Mouse (Mus musculus) MEL (cell line): ENCODE measurements around the gene Tbxa2r. TPM values are rescaled to one million over a fixed set of nuclear protein-coding genes. Genes with fewer than 3 reads are reported as not detected.

ENCODE experiments used
- DNase-seq: peaks from one replicate; pipeline ENCODE4 v3.0.0; 2011; ENCODE audit warnings: low read depth, low spot score
- H3K27ac ChIP-seq: 2 replicates; pipeline ENCODE4 v1.5.1; 2012; ENCODE audit warnings: low read depth, mild to moderate bottlenecking, control low read depth, low read length, moderate library complexity; ENCODE audit not compliant: control insufficient read depth
- H3K27me3 ChIP-seq, 2 experiments: fragments of 150-350 bp in 1 of 2; sonication (generic) in 1 of 2; 2 replicates each; pipeline ENCODE4 v1.6.1; 2012; ENCODE audit warnings: low read length in 2 of 2, mild to moderate bottlenecking in 2 of 2, improper control_type of control experiment in 1 of 2, moderate library complexity in 1 of 2; ENCODE audit not compliant: insufficient read depth in 2 of 2, control insufficient read depth in 1 of 2
- H3K36me3 ChIP-seq, 2 experiments: 2 replicates each; pipeline ENCODE4 v1.6.1; 2012 to 2014; ENCODE audit warnings: low read length in 2 of 2, improper control_type of control experiment in 1 of 2, inconsistent platforms in 1 of 2, mild to moderate bottlenecking in 1 of 2; ENCODE audit not compliant: insufficient read depth in 2 of 2, control insufficient read depth in 1 of 2
- H3K4me1 ChIP-seq, 2 experiments: fragments of 150-350 bp in 1 of 2; sonication (generic) in 1 of 2; 2 replicates each; pipeline ENCODE4 v1.6.1; 2012; ENCODE audit warnings: low read length in 2 of 2, improper control_type of control experiment in 1 of 2, mild to moderate bottlenecking in 1 of 2; ENCODE audit not compliant: insufficient read depth in 2 of 2, control insufficient read depth in 1 of 2
- H3K4me3 ChIP-seq, 2 experiments: fragments of 150-350 bp in 1 of 2; sonication (generic) in 1 of 2; 2 replicates each; pipeline ENCODE4 v1.5.1; 2012; ENCODE audit warnings: low read depth in 2 of 2, low read length in 2 of 2, mild to moderate bottlenecking in 2 of 2, moderate library complexity in 2 of 2, control low read depth in 1 of 2, improper control_type of control experiment in 1 of 2; ENCODE audit not compliant: control insufficient read depth in 1 of 2, insufficient read depth in 1 of 2
- H3K79me2 ChIP-seq: 2 replicates; pipeline ENCODE4 v1.6.1; 2012; ENCODE audit warnings: mild to moderate bottlenecking, low read length, moderate library complexity; ENCODE audit not compliant: control insufficient read depth, poor library complexity, insufficient read depth
- H3K9ac ChIP-seq: 2 replicates; pipeline ENCODE4 v1.6.1; 2012; ENCODE audit warnings: low read depth, mild to moderate bottlenecking, control low read depth, low read length, moderate library complexity; ENCODE audit not compliant: control insufficient read depth, poor library complexity, severe bottlenecking
- H3K9me3 ChIP-seq: fragments of 150-350 bp; sonication (generic); replicated peaks from 2 replicates; pipeline ENCODE4 v1.6.1; 2012; ENCODE audit warnings: mild to moderate bottlenecking, low read length, improper control_type of control experiment, moderate library complexity; ENCODE audit not compliant: insufficient read depth
- BHLHE40 ChIP-seq: IDR thresholded peaks from 2 replicates; pipeline ENCODE4 v1.6.1; 2012; ENCODE audit warnings: low read depth, mild to moderate bottlenecking, inconsistent platforms, low read length, improper control_type of control experiment, borderline replicate concordance
- CHD1 ChIP-seq: IDR thresholded peaks from 2 replicates; pipeline ENCODE4 v1.6.1; 2012; ENCODE audit warnings: low read depth, mild to moderate bottlenecking, inconsistent platforms, low read length, improper control_type of control experiment
- E2F4 ChIP-seq: IDR thresholded peaks from 2 replicates; pipeline ENCODE4 v1.6.1; 2011; ENCODE audit warnings: low read depth, low read length, improper control_type of control experiment, borderline replicate concordance
- ETS1 ChIP-seq: IDR thresholded peaks from 2 replicates; pipeline ENCODE4 v1.6.1; 2012; ENCODE audit warnings: low read depth, mild to moderate bottlenecking, inconsistent platforms, low read length, improper control_type of control experiment, moderate library complexity
- KAT2A ChIP-seq: conservative IDR thresholded peaks from 2 replicates; pipeline ENCODE4 v1.6.1; 2012; ENCODE audit warnings: low read depth, low read length, improper control_type of control experiment, inconsistent platforms
- MAFK ChIP-seq: IDR thresholded peaks from 2 replicates; pipeline ENCODE4 v1.6.1; 2011; ENCODE audit warnings: low read depth, mild to moderate bottlenecking, low read length, improper control_type of control experiment, borderline replicate concordance
- MAZ ChIP-seq: IDR thresholded peaks from 2 replicates; pipeline ENCODE4 v1.6.1; 2012; ENCODE audit warnings: low read depth, mild to moderate bottlenecking, inconsistent platforms, low read length, improper control_type of control experiment
- MEF2A ChIP-seq: IDR thresholded peaks from 2 replicates; pipeline ENCODE4 v1.6.1; 2014; ENCODE audit warnings: low read depth, mild to moderate bottlenecking, inconsistent platforms, low read length, improper control_type of control experiment; ENCODE audit not compliant: poor library complexity, insufficient replicate concordance, severe bottlenecking; ENCODE audit errors: extremely low read depth
- MYB ChIP-seq: IDR thresholded peaks from 2 replicates; pipeline ENCODE4 v1.6.1; 2011; ENCODE audit warnings: mild to moderate bottlenecking, low read depth, low read length, improper control_type of control experiment
- MYC ChIP-seq: IDR thresholded peaks from 2 replicates; pipeline ENCODE4 v1.6.1; 2011; ENCODE audit warnings: low read depth, mild to moderate bottlenecking, low read length, improper control_type of control experiment, moderate library complexity
- NELFE ChIP-seq: IDR thresholded peaks from 2 replicates; pipeline ENCODE4 v1.6.1; 2011; ENCODE audit warnings: low read depth, low read length, improper control_type of control experiment
- POLR2A ChIP-seq, 2 experiments: IDR thresholded peaks; 2 replicates each; pipeline ENCODE4 v1.6.1; 2011 to 2012; ENCODE audit warnings: low read length in 2 of 2, mild to moderate bottlenecking in 2 of 2, control low read depth in 1 of 2, improper control_type of control experiment in 1 of 2, low read depth in 1 of 2, moderate library complexity in 1 of 2; ENCODE audit not compliant: control insufficient read depth in 1 of 2, insufficient read depth in 1 of 2, poor library complexity in 1 of 2
- RCOR1 ChIP-seq: IDR thresholded peaks from 2 replicates; pipeline ENCODE4 v1.6.1; 2012; ENCODE audit warnings: low read depth, mild to moderate bottlenecking, inconsistent platforms, low read length, improper control_type of control experiment
- UBTF ChIP-seq: IDR thresholded peaks from 2 replicates; pipeline ENCODE4 v1.6.1; 2012; ENCODE audit warnings: low read depth, mild to moderate bottlenecking, inconsistent platforms, low read length, improper control_type of control experiment, moderate library complexity, borderline replicate concordance; ENCODE audit not compliant: insufficient read depth
- USF2 ChIP-seq, 2 experiments: IDR thresholded peaks; 2 replicates each; pipeline ENCODE4 v1.6.1; 2011 to 2012; ENCODE audit warnings: improper control_type of control experiment in 2 of 2, low read length in 2 of 2, borderline replicate concordance in 1 of 2, inconsistent platforms in 1 of 2, low read depth in 1 of 2, mild to moderate bottlenecking in 1 of 2; ENCODE audit not compliant: insufficient read depth in 1 of 2
- ZKSCAN1 ChIP-seq: IDR thresholded peaks from 2 replicates; pipeline ENCODE4 v1.6.1; 2012; ENCODE audit warnings: low read depth, mild to moderate bottlenecking, inconsistent platforms, low read length, improper control_type of control experiment, moderate library complexity
- ZNF384 ChIP-seq: IDR thresholded peaks from 2 replicates; pipeline ENCODE4 v1.6.1; 2012; ENCODE audit warnings: low read depth, mild to moderate bottlenecking, inconsistent platforms, low read length, improper control_type of control experiment
- polyA plus RNA-seq, 2 experiments: library from polyadenylated mRNA; stranded (reverse) in 1 of 2; unstranded in 1 of 2; fragments of >175 nt in 1 of 2; fragments of >200 nt in 1 of 2; gene quantifications; 2 replicates each; pipeline versions ENCODE4 v1.2.1 to v1.2.4; 2012; ENCODE audit warnings: low replicate concordance in 2 of 2, low read depth in 1 of 2; ENCODE audit not compliant: insufficient read length in 2 of 2, insufficient read depth in 1 of 2, missing spikeins in 1 of 2
- total RNA-seq: library from RNA; depleted of rRNA; stranded (reverse); fragments of 300-350 nt; gene quantifications from 2 replicates; pipeline ENCODE4 v1.2.3, GENCODE M21; 2012

Tbxa2r gene
- total and polyA plus RNA-seq, 3 experiments = 0.31 TPM; not detected in 2

DNA sequence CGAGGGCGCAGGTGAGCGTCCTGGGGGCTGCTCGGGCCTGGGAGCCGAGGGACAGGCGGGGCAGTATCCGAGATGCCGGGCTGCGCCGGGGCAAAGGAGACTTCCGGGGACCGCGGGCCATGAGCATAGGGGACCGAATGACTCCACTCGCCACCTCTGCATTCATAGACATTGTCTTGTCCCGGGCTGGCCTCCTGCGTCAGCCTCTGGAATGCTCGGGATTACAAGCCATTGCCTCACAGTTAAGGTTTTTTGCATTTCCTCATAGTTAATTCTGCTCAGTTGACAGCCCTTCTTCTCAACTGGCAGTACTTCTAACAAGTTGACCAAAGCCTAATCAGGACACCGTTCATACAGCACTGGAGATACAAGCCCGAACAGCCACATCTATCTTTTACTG, 7.1 kb upstream of the Tbxa2r start (continued):
- TF ChIP-seq RCOR1 (no peak), BHLHE40 (no peak)

DNA sequence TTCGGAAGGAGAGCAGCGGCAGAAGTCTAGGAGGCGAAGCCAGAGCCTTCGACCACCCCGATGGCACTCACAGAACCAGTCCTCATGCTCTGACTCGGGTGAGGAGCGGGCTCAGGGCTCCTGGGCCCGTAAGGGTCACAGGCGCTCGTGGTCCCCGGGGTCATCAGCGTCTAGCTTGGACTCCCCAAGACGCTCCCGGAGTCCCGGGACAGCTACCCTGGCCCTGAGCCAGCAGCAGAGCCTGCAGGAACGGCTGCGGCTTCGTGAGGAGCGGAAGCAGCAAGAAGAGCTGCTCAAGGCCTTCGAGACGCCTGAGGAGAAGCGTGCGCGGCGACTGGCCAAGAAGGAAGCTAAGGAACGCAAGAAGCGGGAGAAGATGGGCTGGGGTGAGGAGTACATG, 6.1 kb upstream of the Tbxa2r start:
- Histone ChIP-seq H3K27ac (no peak overlapping the region), H3K9me3 (no peaks in the 10 kb centered on the region), H3K9ac (peak overlapping the region; percentile 93), H3K27me3 (no peaks in the 10 kb centered on the region), H3K79me2 (peaks cover 20% of the 10 kb centered on the region), H3K4me3 (no peak overlapping the region), H3K4me1 (peaks cover 0 to 12% of the 10 kb centered on the region in 2 experiments; a peak in 3 of 4 replicates), H3K36me3 (peaks cover 2 to 6% of the 10 kb centered on the region in 2 experiments; a peak in 2 of 4 replicates)
- TF ChIP-seq ZNF384 (no peak), MEF2A (no peak), UBTF (no peak), KAT2A (no peak), MYC (no peak), ZKSCAN1 (no peak), POLR2A (IDR thresholded peaks at IDR 0.05; ENCODE audit: control insufficient read depth in 1 of 2, insufficient read depth in 1 of 2, low read depth in 1 of 2, low read length in 2 of 2, poor library complexity in 1 of 2) (no peak), E2F4 (no peak)
- no peak for DNase-seq

DNA sequence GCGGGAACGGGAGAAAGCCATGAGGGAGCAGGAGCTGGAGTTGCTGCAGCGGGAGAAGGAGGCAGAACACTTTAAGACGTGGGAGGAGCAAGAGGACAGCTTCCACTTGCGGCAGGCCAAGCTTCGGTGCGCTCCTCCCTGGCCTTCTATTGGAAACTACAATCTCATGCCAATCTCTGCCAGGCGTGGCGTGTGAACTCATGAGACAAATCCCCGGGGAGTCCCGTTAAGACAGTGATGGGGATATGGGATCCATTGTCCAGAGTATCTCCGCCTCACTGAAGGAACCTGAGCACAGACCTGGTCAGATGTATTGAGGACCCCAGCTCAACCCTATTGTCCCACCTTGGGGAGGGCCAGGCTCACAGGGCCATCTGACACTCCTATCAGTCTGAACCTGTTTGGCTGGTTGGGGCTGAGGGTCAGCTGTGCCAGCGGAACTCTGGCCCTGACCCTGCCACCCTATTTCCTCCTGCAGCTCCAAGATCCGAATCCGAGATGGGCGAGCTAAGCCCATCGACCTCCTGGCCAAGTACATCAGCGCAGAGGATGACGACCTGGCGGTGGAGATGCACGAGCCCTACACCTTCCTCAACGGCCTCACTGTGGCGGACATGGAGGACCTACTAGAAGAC, 5.3 kb upstream of the Tbxa2r start:
- Histone ChIP-seq H3K9me3 (no peaks in the 10 kb centered on the region), H3K27me3 (no peaks in the 10 kb centered on the region), H3K9ac (no peak overlapping the region), H3K4me3 (no peak overlapping the region), H3K4me1 (peaks cover 0 to 12% of the 10 kb centered on the region in 2 experiments; a peak in 3 of 4 replicates), H3K79me2 (peaks cover 20% of the 10 kb centered on the region), H3K27ac (no peak overlapping the region), H3K36me3 (peaks cover 2 to 6% of the 10 kb centered on the region in 2 experiments; a peak in 2 of 4 replicates)
- DNase-seq = no peak
- TF ChIP-seq BHLHE40 (no peak), USF2 (IDR thresholded peaks at IDR 0.05; ENCODE audit: borderline replicate concordance in 1 of 2, insufficient read depth in 1 of 2, low read depth in 1 of 2, low read length in 2 of 2) (no peak), KAT2A (no peak), NELFE (no peak), MAFK (no peak), ETS1 (no peak), MYB (no peak), CHD1 (no peak), ZKSCAN1 (no peak), MAZ (no peak), UBTF (no peak)
